Mouse (Mus musculus): ENCODE results near the gene Gm2696. TPM values are rescaled to one million over a fixed set of nuclear protein-coding genes. Genes with fewer than 3 reads are reported as not detected.

Gm2696 gene
- total RNA-seq, 1 experiment from 2014 or later, result not detected

DNA sequence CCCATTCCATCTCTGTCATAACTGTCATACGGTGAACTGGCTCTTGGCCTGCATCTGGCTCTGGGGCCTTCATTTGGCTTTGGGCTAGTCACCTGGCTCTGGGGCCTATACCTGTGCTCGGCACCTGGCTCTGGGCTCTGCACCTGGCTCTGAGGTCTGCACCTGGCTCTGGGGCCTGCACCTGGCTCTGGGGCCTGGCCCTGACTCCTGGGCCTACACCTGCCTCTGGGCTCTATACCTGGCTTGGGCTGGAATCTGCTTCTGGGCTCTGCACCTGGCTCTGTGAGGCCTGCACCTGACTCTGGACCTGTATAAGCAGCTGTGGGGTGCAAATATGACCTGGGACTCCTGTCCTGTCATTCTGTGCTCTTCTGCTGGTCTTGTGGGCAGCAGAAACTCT, 33.1 kb downstream of the Gm2696 start:
- no peak for DNase-seq

DNA sequence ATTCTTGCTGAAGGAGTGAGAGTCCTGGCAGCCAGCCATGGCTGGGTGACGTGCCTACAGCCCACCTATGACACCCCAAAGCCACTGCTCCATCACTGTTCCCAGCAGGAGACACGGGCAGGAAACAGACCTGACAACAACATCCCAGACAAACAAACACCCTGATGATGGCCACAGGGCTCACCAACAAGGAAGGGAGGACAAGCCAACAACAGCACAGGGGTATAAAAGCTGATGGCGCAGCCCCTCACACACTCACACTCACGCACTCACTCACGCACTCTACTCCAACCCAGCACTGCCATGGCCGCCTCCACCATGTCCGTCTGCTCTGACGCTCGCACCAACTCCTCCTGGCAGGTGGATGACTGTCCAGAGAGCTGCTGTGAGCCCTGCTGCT, 38.1 kb downstream of the Gm2696 start, which contains the start of gene Gm10318:
Gene Gm10318 (plus strand): TSS at position 301 of the 400 bp plus-strand sequence.
- DNase-seq, result no peak

DNA sequence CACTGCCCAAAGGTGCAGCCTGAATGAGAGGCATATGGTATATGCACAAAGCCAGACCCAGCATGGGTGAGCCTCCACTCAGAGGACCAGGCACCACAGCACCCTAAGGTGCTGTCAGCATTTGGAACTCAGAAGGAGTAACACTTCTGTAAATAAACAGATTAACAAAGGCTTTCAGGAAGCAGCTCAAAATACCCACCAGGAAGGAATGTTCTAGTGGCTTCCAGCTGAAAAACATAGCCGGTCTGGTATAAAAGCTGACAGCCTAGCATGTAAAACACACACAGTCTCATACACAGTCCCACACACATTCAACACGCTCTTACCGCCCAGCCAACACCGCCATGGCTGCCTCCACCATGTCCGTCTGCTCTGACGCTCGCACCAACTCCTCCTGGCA, 47.2 kb downstream of the Gm2696 start, which contains the start of gene Gm3285:
Gene Gm3285 (plus strand): TSS at position 301 of the 400 bp plus-strand sequence.
- DNase-seq, result no peak

DNA sequence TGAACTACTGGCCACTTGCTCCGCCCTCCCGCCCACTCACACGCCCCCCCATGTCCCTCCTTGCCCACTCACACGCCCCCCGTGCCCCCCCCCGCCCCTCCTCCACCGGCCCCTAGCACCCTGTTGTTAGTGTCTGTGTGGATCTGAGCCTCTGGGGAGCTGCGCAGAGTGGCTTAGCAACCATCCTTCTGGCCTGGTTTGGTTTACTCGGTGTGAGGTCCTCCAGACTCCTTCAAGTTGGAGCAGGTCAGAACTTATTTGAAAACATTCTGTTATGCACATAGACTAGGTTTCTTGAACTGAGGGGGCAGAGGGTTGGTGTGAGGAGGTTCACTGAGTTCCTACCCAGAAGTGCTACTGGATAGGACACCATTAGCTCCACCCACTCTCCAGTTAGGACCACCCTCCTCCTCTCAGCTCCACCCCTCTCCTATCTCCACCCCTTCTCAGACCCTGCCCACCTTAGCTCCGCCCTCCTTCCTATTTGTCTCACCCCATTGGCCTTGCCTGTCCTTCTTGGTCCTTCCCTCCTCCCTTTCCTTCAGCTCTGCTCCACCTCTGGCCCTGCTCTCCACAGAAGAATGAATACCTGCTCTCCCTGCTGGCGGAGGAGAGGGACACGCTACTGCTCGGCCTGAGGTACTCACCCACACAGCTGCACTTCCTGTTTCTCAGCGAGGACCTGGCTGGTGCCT, 49.7 kb downstream of the Gm2696 start:
- peak; percentile 75 for DNase-seq

DNA sequence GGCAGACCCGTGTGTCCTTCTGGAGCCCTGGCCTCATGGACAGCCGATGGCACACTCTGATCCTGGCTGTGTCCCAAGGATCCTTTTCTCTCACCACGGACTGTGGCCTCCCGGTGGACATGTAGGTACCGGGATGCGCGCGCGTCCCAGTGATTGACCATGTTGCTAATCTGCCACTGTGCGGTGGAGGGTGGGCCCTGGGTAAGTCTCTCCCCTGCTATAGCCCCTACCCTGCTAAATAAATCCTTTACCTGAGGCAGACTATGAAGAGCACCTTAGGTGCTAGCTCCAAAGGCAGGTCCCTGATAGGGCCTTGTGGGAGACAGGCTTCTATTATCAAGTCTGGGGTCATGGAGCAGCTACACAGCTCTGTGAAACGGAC, 50.3 kb downstream of the Gm2696 start:
- no peak for DNase-seq

DNA sequence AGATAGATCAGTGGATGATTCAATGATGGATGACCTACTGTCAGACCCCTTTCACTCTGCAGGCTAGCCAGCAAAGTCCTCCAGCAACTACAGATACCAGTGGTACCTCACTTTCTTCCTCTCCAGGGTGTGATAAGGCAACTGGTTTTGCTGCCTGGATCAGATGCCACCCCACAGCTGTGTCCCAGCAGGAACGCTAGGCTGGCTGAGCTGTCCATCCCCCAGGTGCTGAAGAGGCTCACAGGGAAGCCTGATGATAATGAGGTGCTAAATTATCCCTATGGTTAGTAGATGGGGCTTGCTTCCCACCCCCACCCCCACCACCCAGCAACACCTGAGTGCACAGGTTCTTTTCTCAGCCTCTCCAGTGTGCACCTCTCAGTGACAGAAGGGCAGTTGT, 53.1 kb downstream of the Gm2696 start:
- DNase-seq, result no peak

DNA sequence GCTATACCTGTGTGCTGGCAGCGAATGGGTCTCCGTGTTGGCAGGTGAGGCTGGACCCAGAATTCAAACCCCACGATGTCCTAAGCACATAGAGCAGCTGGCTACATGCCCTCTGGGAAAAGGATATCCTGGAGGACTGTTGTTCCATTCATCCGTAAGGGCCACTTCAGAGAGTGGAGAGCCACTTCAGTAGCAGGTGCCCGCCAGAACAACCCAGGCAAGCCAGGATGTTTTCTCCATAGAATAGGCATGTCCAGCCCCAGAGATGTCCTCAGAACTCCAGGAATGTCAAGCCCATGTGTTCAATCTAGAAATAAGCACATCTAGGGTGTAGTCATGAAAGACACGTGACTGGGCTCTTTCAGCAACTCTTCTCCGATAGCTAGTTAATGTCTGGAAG, 55.2 kb downstream of the Gm2696 start:
- DNase-seq, result no peak

DNA sequence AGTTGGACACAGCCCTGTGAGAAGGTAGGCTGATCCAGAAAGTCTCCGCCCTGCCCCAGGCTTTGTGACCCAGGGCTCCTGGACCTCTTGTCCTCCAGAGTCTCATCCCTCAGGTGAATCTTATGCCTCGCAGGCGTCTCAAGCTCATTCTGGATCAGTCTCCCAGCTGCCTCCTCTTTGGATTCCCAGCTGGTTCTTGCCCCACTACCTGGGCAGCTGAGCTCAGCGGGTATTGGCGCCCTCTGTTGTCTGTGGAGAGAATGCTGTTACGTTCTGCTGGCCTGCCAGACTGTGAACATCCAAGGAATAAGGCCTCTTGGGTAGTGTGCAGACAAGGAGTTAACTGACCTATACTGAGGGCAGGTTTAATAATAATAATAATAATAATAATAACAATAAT, 64.5 kb downstream of the Gm2696 start:
- DNase-seq, result peak; percentile 53

DNA sequence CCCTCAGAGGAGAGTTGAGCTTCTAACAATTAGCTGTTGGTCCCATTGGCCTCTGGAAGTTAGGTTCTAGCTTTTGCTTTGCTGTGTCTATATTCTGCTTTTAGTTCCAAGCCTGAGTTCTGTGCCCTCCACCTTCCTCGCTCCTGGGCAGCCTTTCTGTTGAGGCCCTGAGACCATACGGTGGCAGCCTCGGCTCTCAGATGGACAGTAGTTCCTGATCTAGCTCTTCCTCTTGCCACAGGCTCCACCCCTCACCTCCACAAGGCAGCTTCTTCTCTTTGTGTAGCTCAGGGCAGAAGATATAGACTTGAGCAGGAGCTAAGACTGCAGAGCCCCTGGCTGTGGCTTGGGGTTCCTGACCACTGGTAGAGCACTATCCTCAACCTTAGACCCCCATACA, 65.8 kb downstream of the Gm2696 start:
- DNase-seq, result no peak

DNA sequence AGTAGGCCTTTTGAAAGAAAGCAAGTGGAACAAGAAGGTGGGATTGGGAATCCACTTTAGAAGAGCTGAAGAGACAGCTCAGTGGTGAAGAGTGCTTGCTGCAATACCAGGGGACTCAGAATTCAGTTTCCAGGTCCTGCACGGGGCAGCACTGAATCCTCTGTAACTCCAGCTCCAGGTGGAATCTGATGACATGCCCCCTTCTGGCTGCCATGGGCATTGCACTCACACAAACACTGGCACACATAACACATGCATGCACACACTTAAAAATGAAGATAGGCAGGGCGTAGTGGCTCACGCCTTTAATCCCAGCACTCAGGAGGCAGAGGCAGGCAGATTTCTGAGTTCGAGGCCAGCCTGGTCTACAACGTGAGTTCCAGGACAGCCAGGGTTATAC, 68.1 kb downstream of the Gm2696 start:
- DNase-seq, result no peak

Other genes with a start within 250 kb of the Gm2696 start
- 168 and 172 TPM in 2 replicates for gene Pttg1ip, start 233.0 kb upstream of the Gm2696 start, total RNA-seq (2021)
- gene Sumo3, start 208.6 kb upstream of the Gm2696 start, total RNA-seq (2021), result 93.0 and 111 TPM in 2 replicates
- 23.6 and 31.5 TPM in 2 replicates for gene Gm49325, start 208.5 kb upstream of the Gm2696 start, total RNA-seq (2021)
- gene Ube2g2, start 192.4 kb upstream of the Gm2696 start, total RNA-seq (2021), result 49.8 and 50.2 TPM in 2 replicates
- gene Tspear, start 128.1 kb upstream of the Gm2696 start, total RNA-seq (2021), result 0.41 TPM in 1 of 2 replicates, not detected in the other
- not detected in 2 replicates for gene Gm19402, start 123.9 kb upstream of the Gm2696 start, total RNA-seq (2021)
- not detected in 2 replicates for gene Gm9508, start 117.4 kb upstream of the Gm2696 start, total RNA-seq (2021)
- gene Gm10272, start 108.1 kb upstream of the Gm2696 start, total RNA-seq (2021), result not detected in 2 replicates
- gene Gm10024, start 103.2 kb upstream of the Gm2696 start, total RNA-seq (2021), result not detected in 2 replicates
- gene Gm10142, start 98.9 kb upstream of the Gm2696 start, total RNA-seq (2021), result not detected in 2 replicates
- not detected in 2 replicates for gene Krtap12-1, start 94.1 kb upstream of the Gm2696 start, total RNA-seq (2021)
- not detected in 2 replicates for gene Gm10100, start 88.2 kb upstream of the Gm2696 start, total RNA-seq (2021)
- not detected in 2 replicates for gene Gm18596, start 72.0 kb upstream of the Gm2696 start, total RNA-seq (2021)
- not detected in 2 replicates for gene Gm9736, start 63.3 kb upstream of the Gm2696 start, total RNA-seq (2021)
- not detected in 2 replicates for gene Gm3233, start 55.0 kb upstream of the Gm2696 start, total RNA-seq (2021)
- not detected in 2 replicates for gene Gm3238, start 43.4 kb upstream of the Gm2696 start, total RNA-seq (2021)
- not detected in 2 replicates for gene Gm7138, start 37.7 kb upstream of the Gm2696 start, total RNA-seq (2021)
- not detected in 2 replicates for gene Gm3250, start 32.1 kb upstream of the Gm2696 start, total RNA-seq (2021)
- not detected in 2 replicates for gene Gm7137, start 26.5 kb upstream of the Gm2696 start, total RNA-seq (2021)
- gene Gm9639, start 19.6 kb upstream of the Gm2696 start, total RNA-seq (2021), result not detected in 2 replicates
- gene Gm19668, start 15.5 kb upstream of the Gm2696 start, total RNA-seq (2021), result not detected in 2 replicates
- gene Gm9507, start 2.8 kb upstream of the Gm2696 start, total RNA-seq (2021), result not detected in 2 replicates
- not detected in 2 replicates for gene Krtap10-4, start 12.4 kb downstream of the Gm2696 start, total RNA-seq (2021)
- not detected in 2 replicates for gene Krtap10-10, start 21.3 kb downstream of the Gm2696 start, total RNA-seq (2021)
- gene Gm36176, start 32.1 kb downstream of the Gm2696 start, total RNA-seq (2021), result not detected in 2 replicates
- not detected in 2 replicates for gene Gm10318, start 38.2 kb downstream of the Gm2696 start, total RNA-seq (2021)
- gene Gm3285, start 47.3 kb downstream of the Gm2696 start, total RNA-seq (2021), result not detected in 2 replicates
- 7.6 and 14.0 TPM in 2 replicates for gene Lrrc3, start 87.9 kb downstream of the Gm2696 start, total RNA-seq (2021)
- gene Trpm2, start 155.9 kb downstream of the Gm2696 start, total RNA-seq (2021), result 2.4 and 4.8 TPM in 2 replicates
- gene 1810043G02Rik, start 163.8 kb downstream of the Gm2696 start, total RNA-seq (2021), result 15.4 and 17.5 TPM in 2 replicates
- 144 and 165 TPM in 2 replicates for gene Pfkl, start 195.4 kb downstream of the Gm2696 start, total RNA-seq (2021)
- gene Dnmt3l, start 227.3 kb downstream of the Gm2696 start, total RNA-seq (2021), result 7.2 and 8.4 TPM in 2 replicates
- gene Aire, start 228.9 kb downstream of the Gm2696 start, total RNA-seq (2021), result not detected in 2 replicates